Mouse (Mus musculus): ENCODE results near the gene Tfap2d. TPM values are rescaled to one million over a fixed set of nuclear protein-coding genes. Genes with fewer than 3 reads are reported as not detected.

Tfap2d gene
- not detected for total RNA-seq (2023)

DNA sequence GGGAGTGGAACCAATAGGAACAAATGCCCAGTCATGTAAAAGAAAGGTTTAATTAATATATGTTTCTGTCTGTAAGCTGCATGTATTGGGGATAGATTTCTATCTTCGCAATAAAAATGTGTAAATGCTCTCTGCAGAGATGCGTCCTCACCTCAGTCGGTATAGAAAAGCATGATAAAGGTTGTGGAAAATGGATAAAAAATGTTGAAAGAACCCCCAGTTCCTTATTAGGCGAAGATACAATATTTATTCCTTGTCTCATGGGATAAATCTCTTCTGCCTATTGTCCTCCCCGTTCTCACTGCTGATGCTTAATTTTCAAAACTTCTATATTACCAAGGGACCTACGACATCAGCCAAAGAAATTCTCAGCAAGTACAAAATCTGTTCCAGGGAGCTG lies at the start of gene Tfap2d:
Tfap2d (plus strand) TSS at position 392 of the 400 bp plus-strand sequence.

DNA sequence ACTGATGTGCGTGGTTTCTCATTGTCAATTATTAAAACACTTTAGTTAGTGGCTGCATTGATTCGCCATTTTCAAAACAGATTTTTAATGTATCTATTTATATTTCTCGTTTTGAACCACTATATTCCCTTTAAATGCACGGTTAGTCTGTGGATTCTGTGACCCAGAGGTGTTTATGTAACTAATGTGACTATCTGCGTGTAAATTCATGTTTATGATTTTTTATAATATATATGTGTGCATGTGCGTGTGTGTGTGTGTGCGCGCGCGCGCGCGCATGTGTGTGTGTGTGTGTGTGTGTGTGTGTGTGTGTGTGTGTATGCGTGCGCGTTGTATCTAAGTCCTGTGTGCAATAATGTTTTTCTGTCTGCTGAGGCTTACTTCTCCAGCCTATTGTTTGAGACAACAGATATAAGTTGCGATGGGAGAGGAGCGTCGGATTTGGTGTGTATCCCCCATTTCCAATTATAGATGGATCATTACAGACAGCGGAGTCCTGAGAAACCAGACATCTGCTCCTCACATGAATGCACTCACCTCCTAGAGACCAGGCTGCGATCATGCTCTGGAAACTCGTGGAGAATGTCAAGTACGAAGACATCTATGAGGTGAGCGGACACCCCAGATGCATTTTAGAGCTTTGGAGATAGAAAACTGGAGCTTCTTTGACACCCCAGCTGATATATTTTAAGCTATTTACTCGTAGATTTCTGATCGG lies 106.0 kb downstream of the Tfap2d start, which contains the start of gene Tfap2b:
Tfap2b (plus strand) TSS at position 274 of the 718 bp plus-strand sequence.

Other genes starting within 250 kb of the Tfap2d start
- not detected for gene Tfap2b, start 105.9 kb downstream of the Tfap2d start, total RNA-seq (2023)